In the genomic region with DNA sequence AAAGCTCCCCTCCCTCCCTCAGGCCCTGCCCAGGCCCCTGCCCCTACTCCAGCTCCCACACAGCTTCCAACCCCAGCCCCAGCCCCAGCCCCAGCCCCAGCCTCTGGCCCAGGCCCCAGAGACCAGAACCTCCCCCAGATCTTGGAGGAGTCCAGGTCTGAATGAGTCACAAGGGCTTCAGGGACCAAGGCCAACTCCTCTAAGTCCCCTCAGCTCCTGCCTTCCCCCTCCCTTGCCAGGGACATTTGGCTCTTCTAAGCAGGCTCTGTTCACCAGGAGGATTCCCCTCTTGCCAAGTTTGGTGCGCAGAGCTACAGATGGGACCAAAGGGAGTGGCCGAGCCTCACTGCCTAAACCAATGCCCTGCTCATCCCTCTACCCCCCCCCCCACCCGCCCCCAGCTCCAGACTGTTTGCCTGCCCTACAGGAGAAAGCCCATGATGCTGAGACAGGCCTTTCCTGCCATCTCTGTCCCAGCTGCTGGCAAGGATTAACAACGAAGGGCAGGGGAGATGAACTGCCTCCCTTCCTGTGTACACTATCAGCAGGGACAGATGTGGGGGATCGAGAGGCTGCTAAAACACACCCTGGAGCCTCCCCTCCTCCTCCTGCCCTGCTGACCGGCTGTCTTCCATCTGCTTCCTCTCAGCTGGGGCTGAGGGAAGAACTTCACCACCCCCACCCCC, we compare ENCODE assay signal across 8 mouse cellular contexts. TPM values are rescaled to one million over a fixed set of nuclear protein-coding genes. Genes with fewer than 3 reads are reported as not detected.
DNase-seq lines count a peak whose midpoint lies in the region; ATAC-seq lines count a peak whose summit lies in the region.

No protein-coding gene starts in this region.

- H3K9ac ChIP-seq in hindbrain, embryonic 15.5 days = no peak overlapping the region
- H3K9ac ChIP-seq in midbrain, embryonic 15.5 days = no peak overlapping the region

- DNase-seq in ovary, adult 18-20 months (ENCODE audit: low spot score) = peak; percentile 92
- DNase-seq in ovary, postnatal 10 days (ENCODE audit: low spot score) = no peak
- peak; percentile 88 to 89 for DNase-seq in cerebellum, postnatal 36 days
- DNase-seq in gastrocnemius, adult 8-10 months (ENCODE audit: low spot score in 2 of 2) = peak; percentile 64 to 73
- peak; percentile 86 for DNase-seq in liver
- no peak for DNase-seq in thymus, postnatal 4 days

- no peak overlapping the region for H3K4me3 ChIP-seq in hindbrain, embryonic 15.5 days
- H3K4me3 ChIP-seq in midbrain, embryonic 15.5 days = no peak overlapping the region

- H3K4me2 ChIP-seq in hindbrain, embryonic 15.5 days = no peak overlapping the region
- H3K4me2 ChIP-seq in midbrain, embryonic 15.5 days = no peak overlapping the region

- no peaks in the 10 kb centered on the region for H3K27me3 ChIP-seq in hindbrain, embryonic 15.5 days
- H3K27me3 ChIP-seq in midbrain, embryonic 15.5 days (replicated peaks) = no peaks in the 10 kb centered on the region

- H3K36me3 ChIP-seq in hindbrain, embryonic 15.5 days = peaks cover 13% of the 10 kb centered on the region
- 0 out of 2 replicates have a peak, but pooled peaks cover 5% of the 10 kb centered on the region for H3K36me3 ChIP-seq in midbrain, embryonic 15.5 days (replicated peaks)

- ATAC-seq in hindbrain, embryonic 15.5 days (ENCODE audit: low FRiP score, low read depth) = peak; percentile 82
- peak; percentile 67 for ATAC-seq in midbrain, embryonic 15.5 days (replicated peaks)

- 2% methylated on average over 6 of the region's 6 CpGs for WGBS in hindbrain, embryonic 15.5 days
- 4% methylated on average over 6 of the region's 6 CpGs for WGBS in midbrain, embryonic 15.5 days

- H3K9me3 ChIP-seq in hindbrain, embryonic 15.5 days = no peaks in the 10 kb centered on the region
- H3K9me3 ChIP-seq in midbrain, embryonic 15.5 days = no peaks in the 10 kb centered on the region

- peaks cover 22% of the 10 kb centered on the region for H3K4me1 ChIP-seq in hindbrain, embryonic 15.5 days (replicated peaks)
- peaks cover 17% of the 10 kb centered on the region for H3K4me1 ChIP-seq in midbrain, embryonic 15.5 days

- H3K27ac ChIP-seq in hindbrain, embryonic 15.5 days (replicated peaks) = peak overlapping the region; percentile 75
- H3K27ac ChIP-seq in midbrain, embryonic 15.5 days = peak overlapping the region; percentile 54

RNA-seq across cellular contexts. Expression of a gene that starts 14.4 kb away (rescaled TPM):
- total RNA-seq in gastrocnemius, adult 8-10 months (2022) = not detected
- 0.63 and 0.70 TPM in 2 replicates for polyA plus RNA-seq in hindbrain, embryonic 15.5 days (2015; fragmentation: Nextera tagmentation; extraction: Ambion mirVana)
- polyA plus RNA-seq in midbrain, embryonic 15.5 days (2015; fragmentation: Nextera tagmentation; extraction: Ambion mirVana) = 0.31 and 0.36 TPM in 2 replicates

RNA-seq across cellular contexts. Expression of a gene that starts 18.5 kb away (rescaled TPM):
- 10 to 100 TPM; 25.6 to 38.5 (median 33.9) TPM for total RNA-seq in gastrocnemius, adult 8-10 months (2022)
- polyA plus RNA-seq in hindbrain, embryonic 15.5 days (2015; fragmentation: Nextera tagmentation; extraction: Ambion mirVana) = 9.5 and 11.8 TPM in 2 replicates
- 8.5 and 9.9 TPM in 2 replicates for polyA plus RNA-seq in midbrain, embryonic 15.5 days (2015; fragmentation: Nextera tagmentation; extraction: Ambion mirVana)

RNA-seq across cellular contexts. Expression of a gene that starts 19.3 kb away (rescaled TPM):
- 1 to 10 TPM in 1 of 4 experiments, under 1 TPM in 3; 0.67 to 1.3 (median 0.81) TPM for total RNA-seq in gastrocnemius, adult 8-10 months (2022)
- 7.5 and 8.0 TPM in 2 replicates for polyA plus RNA-seq in hindbrain, embryonic 15.5 days (2015; fragmentation: Nextera tagmentation; extraction: Ambion mirVana)
- 3.4 and 3.8 TPM in 2 replicates for polyA plus RNA-seq in midbrain, embryonic 15.5 days (2015; fragmentation: Nextera tagmentation; extraction: Ambion mirVana)

RNA-seq across cellular contexts. Expression of a gene that starts 33.9 kb away (rescaled TPM):
- total RNA-seq in gastrocnemius, adult 8-10 months (2022) = 1 to 10 TPM; 2.9 to 3.6 (median 3.2) TPM
- polyA plus RNA-seq in hindbrain, embryonic 15.5 days (2015; fragmentation: Nextera tagmentation; extraction: Ambion mirVana) = 48.0 and 53.1 TPM in 2 replicates
- 60.8 and 62.7 TPM in 2 replicates for polyA plus RNA-seq in midbrain, embryonic 15.5 days (2015; fragmentation: Nextera tagmentation; extraction: Ambion mirVana)

RNA-seq across cellular contexts. Expression of a gene that starts 36.6 kb away (rescaled TPM):
- 10 to 100 TPM; 24.3 to 31.0 (median 26.2) TPM for total RNA-seq in gastrocnemius, adult 8-10 months (2022)
- polyA plus RNA-seq in hindbrain, embryonic 15.5 days (2015; fragmentation: Nextera tagmentation; extraction: Ambion mirVana) = 26.5 and 27.4 TPM in 2 replicates
- 27.4 and 30.7 TPM in 2 replicates for polyA plus RNA-seq in midbrain, embryonic 15.5 days (2015; fragmentation: Nextera tagmentation; extraction: Ambion mirVana)

Comparison
In these comparisons a context has a peak if more than half of its experiments do, and no peak if none do; other contexts are left out.
1. DNase-seq: peak in ovary, adult 18-20 months (single experiment), cerebellum, postnatal 36 days (2 of 2), gastrocnemius, adult 8-10 months (2 of 2) and liver (single experiment); none in ovary, postnatal 10 days (single experiment) and thymus, postnatal 4 days (single experiment).